Mouse (Mus musculus): ENCODE measurements around the gene Mbd5. TPM values are rescaled to one million over a fixed set of nuclear protein-coding genes. Genes with fewer than 3 reads are reported as not detected.
A peak's percentile ranks its signal among the peaks of the same experiment; 100 is the strongest.

The Mbd5 gene
- total and polyA plus RNA-seq, 3 experiments, result 4.4 to 8.7 TPM; not detected in 1

DNA sequence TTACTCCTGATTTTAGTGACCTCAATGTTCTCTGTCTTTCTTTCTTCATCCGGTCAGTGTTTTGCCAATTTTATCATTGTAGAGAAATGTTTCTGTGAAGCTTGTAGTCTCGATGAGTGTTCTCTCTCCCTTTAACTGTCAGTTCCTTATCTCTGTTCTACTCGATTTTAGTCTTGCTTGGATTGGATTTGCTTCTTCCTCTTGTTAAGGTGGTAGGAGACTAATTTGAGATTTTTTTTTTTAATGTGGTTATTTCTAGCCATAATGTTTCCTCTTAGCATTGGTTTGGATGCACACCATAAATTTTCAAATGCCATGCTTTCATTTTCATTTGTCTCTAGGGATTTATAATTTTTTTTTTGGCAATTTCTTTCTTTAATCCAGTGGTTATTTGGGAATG, 29.6 kb downstream of the Mbd5 start (continued):
- TF ChIP-seq GATA1 (IDR thresholded peaks at IDR 0.05; ENCODE audit: low read depth, low read length) (peak; percentile 67; the same call in 1 of the 2 replicates), TCF12 (IDR thresholded peaks at IDR 0.05; ENCODE audit: low read depth, low read length) (no peak), MYB (IDR thresholded peaks at IDR 0.05; ENCODE audit: low read depth, low read length) (peak; percentile 33; the same call in 1 of the 2 replicates), NELFE (IDR thresholded peaks at IDR 0.05; ENCODE audit: low read depth, low read length) (no peak), TBP (IDR thresholded peaks at IDR 0.05; ENCODE audit: low read depth, low read length) (no peak), MEF2A (IDR thresholded peaks at IDR 0.05; ENCODE audit: extremely low read depth, insufficient replicate concordance, low read depth, low read length, poor library complexity, severe bottlenecking) (no peak), JUND (IDR thresholded peaks at IDR 0.05; ENCODE audit: low read depth, low read length) (no peak), CHD1 (IDR thresholded peaks at IDR 0.05; ENCODE audit: low read depth, low read length) (no peak), EP300 (IDR thresholded peaks at IDR 0.05; ENCODE audit: low read depth in 1 of 2, low read length in 2 of 2) (peak in 1 of 2 experiments; percentile 38; a peak in 1 of 4 replicates), CHD2 (IDR thresholded peaks at IDR 0.05; ENCODE audit: low read length) (no peak), ELF1 (IDR thresholded peaks at IDR 0.05; ENCODE audit: low read depth, low read length) (no peak), SIN3A (IDR thresholded peaks at IDR 0.05; ENCODE audit: low read length) (0 out of 2 replicates have a peak, but pooled peaks have one; percentile 16)

DNA sequence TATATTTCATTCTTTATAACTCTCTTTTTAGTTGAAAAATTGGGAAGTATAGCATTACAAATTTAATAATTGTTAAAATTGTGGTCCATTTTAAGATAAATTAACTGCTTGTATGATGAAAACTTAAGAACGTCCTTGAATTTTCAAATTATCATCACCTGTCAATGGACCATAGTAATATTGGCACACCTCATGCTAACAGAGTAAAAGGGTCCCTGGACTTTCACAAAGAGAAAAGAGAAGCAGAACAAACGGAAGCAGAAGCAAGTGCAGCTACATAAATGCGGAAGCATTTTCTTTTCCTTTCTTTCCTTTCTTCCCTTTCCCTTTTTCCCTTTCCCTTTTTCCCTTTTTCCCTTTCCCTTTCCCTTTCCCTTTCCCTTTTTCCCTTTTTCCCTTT, 41.0 kb downstream of the Mbd5 start:
- Histone ChIP-seq H3K4me3 (ENCODE audit: control insufficient read depth in 1 of 2, insufficient read depth in 1 of 2, low read depth in 2 of 2, low read length in 2 of 2) (no peak overlapping the region), H3K9ac (ENCODE audit: control insufficient read depth, low read depth, low read length, poor library complexity, severe bottlenecking) (no peak overlapping the region), H3K27ac (ENCODE audit: control insufficient read depth, low read depth, low read length) (no peak overlapping the region), H3K27me3 (ENCODE audit: control insufficient read depth in 1 of 2, insufficient read depth in 2 of 2, low read length in 2 of 2) (no peaks in the 10 kb centered on the region), H3K9me3 (replicated peaks; ENCODE audit: insufficient read depth, low read length) (no peaks in the 10 kb centered on the region), H3K36me3 (ENCODE audit: control insufficient read depth in 1 of 2, insufficient read depth in 2 of 2, low read length in 2 of 2) (no peaks in the 10 kb centered on the region; a peak in 1 of 4 replicates), H3K4me1 (ENCODE audit: control insufficient read depth in 1 of 2, insufficient read depth in 2 of 2, low read length in 2 of 2) (no peaks in the 10 kb centered on the region), H3K79me2 (ENCODE audit: control insufficient read depth, insufficient read depth, low read length, poor library complexity) (no peaks in the 10 kb centered on the region)
- TF ChIP-seq MAX (IDR thresholded peaks at IDR 0.05; ENCODE audit: low read length), result no peak
- no peak for TF ChIP-seq ZKSCAN1 (IDR thresholded peaks at IDR 0.05; ENCODE audit: low read depth, low read length)
- TF ChIP-seq KAT2A (conservative IDR thresholded peaks at IDR 0.05; ENCODE audit: low read depth, low read length), result no peak
- no peak for TF ChIP-seq CHD1 (IDR thresholded peaks at IDR 0.05; ENCODE audit: low read depth, low read length)
- no peak for TF ChIP-seq SIN3A (IDR thresholded peaks at IDR 0.05; ENCODE audit: low read length)
- no peak for TF ChIP-seq ZMIZ1 (IDR thresholded peaks at IDR 0.05; ENCODE audit: low read depth, low read length)
- TF ChIP-seq ZNF384 (IDR thresholded peaks at IDR 0.05; ENCODE audit: low read depth, low read length), result no peak
- no peak for TF ChIP-seq USF2 (IDR thresholded peaks at IDR 0.05; ENCODE audit: borderline replicate concordance in 1 of 2, insufficient read depth in 1 of 2, low read depth in 1 of 2, low read length in 2 of 2)
- no peak for TF ChIP-seq ETS1 (IDR thresholded peaks at IDR 0.05; ENCODE audit: low read depth, low read length)
- no peak for TF ChIP-seq EP300 (IDR thresholded peaks at IDR 0.05; ENCODE audit: low read depth in 1 of 2, low read length in 2 of 2)
- TF ChIP-seq UBTF (IDR thresholded peaks at IDR 0.05; ENCODE audit: borderline replicate concordance, insufficient read depth, low read depth, low read length), result no peak
- no peak for TF ChIP-seq TAL1 (IDR thresholded peaks at IDR 0.05; ENCODE audit: low read length)
- TF ChIP-seq NELFE (IDR thresholded peaks at IDR 0.05; ENCODE audit: low read depth, low read length), result no peak
- no peak for TF ChIP-seq RCOR1 (IDR thresholded peaks at IDR 0.05; ENCODE audit: low read depth, low read length)
- no peak for TF ChIP-seq MYC (IDR thresholded peaks at IDR 0.05; ENCODE audit: low read depth, low read length)
- TF ChIP-seq MAFK (IDR thresholded peaks at IDR 0.05; ENCODE audit: borderline replicate concordance, low read depth, low read length), result no peak
- no peak for TF ChIP-seq CTCF (IDR thresholded peaks at IDR 0.05 in 2 of 3, conservative IDR thresholded peaks at IDR 0.05 in 1 of 3; ENCODE audit: control insufficient read depth in 1 of 3, insufficient read depth in 1 of 3, low read depth in 2 of 3, low read length in 3 of 3, poor library complexity in 1 of 3, severe bottlenecking in 1 of 3)
- no peak for DNase-seq (ENCODE audit: low read depth, low spot score)
